Mouse (Mus musculus) MEL (cell line): ENCODE measurements around the gene Gcnt2. TPM values are rescaled to one million over a fixed set of nuclear protein-coding genes. Genes with fewer than 3 reads are reported as not detected.

ENCODE experiments used
- DNase-seq: peaks from one replicate; pipeline ENCODE4 v3.0.0; 2011; ENCODE audit warnings: low read depth, low spot score
- H3K27ac ChIP-seq: 2 replicates; pipeline ENCODE4 v1.5.1; 2012; ENCODE audit warnings: low read depth, mild to moderate bottlenecking, control low read depth, low read length, moderate library complexity; ENCODE audit not compliant: control insufficient read depth
- H3K27me3 ChIP-seq, 2 experiments: fragments of 150-350 bp in 1 of 2; sonication (generic) in 1 of 2; 2 replicates each; pipeline ENCODE4 v1.6.1; 2012; ENCODE audit warnings: low read length in 2 of 2, mild to moderate bottlenecking in 2 of 2, improper control_type of control experiment in 1 of 2, moderate library complexity in 1 of 2; ENCODE audit not compliant: insufficient read depth in 2 of 2, control insufficient read depth in 1 of 2
- H3K36me3 ChIP-seq, 2 experiments: 2 replicates each; pipeline ENCODE4 v1.6.1; 2012 to 2014; ENCODE audit warnings: low read length in 2 of 2, improper control_type of control experiment in 1 of 2, inconsistent platforms in 1 of 2, mild to moderate bottlenecking in 1 of 2; ENCODE audit not compliant: insufficient read depth in 2 of 2, control insufficient read depth in 1 of 2
- H3K4me1 ChIP-seq, 2 experiments: fragments of 150-350 bp in 1 of 2; sonication (generic) in 1 of 2; 2 replicates each; pipeline ENCODE4 v1.6.1; 2012; ENCODE audit warnings: low read length in 2 of 2, improper control_type of control experiment in 1 of 2, mild to moderate bottlenecking in 1 of 2; ENCODE audit not compliant: insufficient read depth in 2 of 2, control insufficient read depth in 1 of 2
- H3K4me3 ChIP-seq, 2 experiments: fragments of 150-350 bp in 1 of 2; sonication (generic) in 1 of 2; 2 replicates each; pipeline ENCODE4 v1.5.1; 2012; ENCODE audit warnings: low read depth in 2 of 2, low read length in 2 of 2, mild to moderate bottlenecking in 2 of 2, moderate library complexity in 2 of 2, control low read depth in 1 of 2, improper control_type of control experiment in 1 of 2; ENCODE audit not compliant: control insufficient read depth in 1 of 2, insufficient read depth in 1 of 2
- H3K79me2 ChIP-seq: 2 replicates; pipeline ENCODE4 v1.6.1; 2012; ENCODE audit warnings: mild to moderate bottlenecking, low read length, moderate library complexity; ENCODE audit not compliant: control insufficient read depth, poor library complexity, insufficient read depth
- H3K9ac ChIP-seq: 2 replicates; pipeline ENCODE4 v1.6.1; 2012; ENCODE audit warnings: low read depth, mild to moderate bottlenecking, control low read depth, low read length, moderate library complexity; ENCODE audit not compliant: control insufficient read depth, poor library complexity, severe bottlenecking
- H3K9me3 ChIP-seq: fragments of 150-350 bp; sonication (generic); replicated peaks from 2 replicates; pipeline ENCODE4 v1.6.1; 2012; ENCODE audit warnings: mild to moderate bottlenecking, low read length, improper control_type of control experiment, moderate library complexity; ENCODE audit not compliant: insufficient read depth
- BHLHE40 ChIP-seq: IDR thresholded peaks from 2 replicates; pipeline ENCODE4 v1.6.1; 2012; ENCODE audit warnings: low read depth, mild to moderate bottlenecking, inconsistent platforms, low read length, improper control_type of control experiment, borderline replicate concordance
- CTCF ChIP-seq, 3 experiments: IDR thresholded peaks in 2 of 3; conservative IDR thresholded peaks in 1 of 3; 2 replicates each; pipeline ENCODE4 v1.5.1; 2011 to 2012; ENCODE audit warnings: low read length in 3 of 3, low read depth in 2 of 3, mild to moderate bottlenecking in 2 of 3, improper control_type of control experiment in 1 of 3, inconsistent platforms in 1 of 3, mixed read lengths in 1 of 3, moderate library complexity in 1 of 3; ENCODE audit not compliant: control insufficient read depth in 1 of 3, insufficient read depth in 1 of 3, poor library complexity in 1 of 3, severe bottlenecking in 1 of 3
- E2F4 ChIP-seq: IDR thresholded peaks from 2 replicates; pipeline ENCODE4 v1.6.1; 2011; ENCODE audit warnings: low read depth, low read length, improper control_type of control experiment, borderline replicate concordance
- ELF1 ChIP-seq: IDR thresholded peaks from 2 replicates; pipeline ENCODE4 v1.6.1; 2014; ENCODE audit warnings: low read depth, mild to moderate bottlenecking, inconsistent platforms, low read length, improper control_type of control experiment, moderate library complexity
- EP300 ChIP-seq, 2 experiments: IDR thresholded peaks; 2 replicates each; pipeline ENCODE4 v1.6.1; 2011; ENCODE audit warnings: improper control_type of control experiment in 2 of 2, low read length in 2 of 2, low read depth in 1 of 2, mild to moderate bottlenecking in 1 of 2
- ETS1 ChIP-seq: IDR thresholded peaks from 2 replicates; pipeline ENCODE4 v1.6.1; 2012; ENCODE audit warnings: low read depth, mild to moderate bottlenecking, inconsistent platforms, low read length, improper control_type of control experiment, moderate library complexity
- HCFC1 ChIP-seq: IDR thresholded peaks from 2 replicates; pipeline ENCODE4 v1.6.1; 2012; ENCODE audit warnings: low read depth, mild to moderate bottlenecking, inconsistent platforms, low read length, improper control_type of control experiment, moderate library complexity
- MAFK ChIP-seq: IDR thresholded peaks from 2 replicates; pipeline ENCODE4 v1.6.1; 2011; ENCODE audit warnings: low read depth, mild to moderate bottlenecking, low read length, improper control_type of control experiment, borderline replicate concordance
- MYB ChIP-seq: IDR thresholded peaks from 2 replicates; pipeline ENCODE4 v1.6.1; 2011; ENCODE audit warnings: mild to moderate bottlenecking, low read depth, low read length, improper control_type of control experiment
- MYC ChIP-seq: IDR thresholded peaks from 2 replicates; pipeline ENCODE4 v1.6.1; 2011; ENCODE audit warnings: low read depth, mild to moderate bottlenecking, low read length, improper control_type of control experiment, moderate library complexity
- NELFE ChIP-seq: IDR thresholded peaks from 2 replicates; pipeline ENCODE4 v1.6.1; 2011; ENCODE audit warnings: low read depth, low read length, improper control_type of control experiment
- NRF1 ChIP-seq: IDR thresholded peaks from 2 replicates; pipeline ENCODE4 v1.6.1; 2014; ENCODE audit warnings: low read depth, mild to moderate bottlenecking, inconsistent platforms, low read length, improper control_type of control experiment, moderate library complexity; ENCODE audit not compliant: poor library complexity, insufficient read depth, severe bottlenecking
- POLR2AphosphoS2 ChIP-seq: IDR thresholded peaks from 2 replicates; pipeline ENCODE4 v1.6.1; 2011; ENCODE audit warnings: low read length, improper control_type of control experiment
- RAD21 ChIP-seq: IDR thresholded peaks from 2 replicates; pipeline ENCODE4 v1.6.1; 2011; ENCODE audit warnings: mild to moderate bottlenecking, low read depth, low read length, improper control_type of control experiment
- RCOR1 ChIP-seq: IDR thresholded peaks from 2 replicates; pipeline ENCODE4 v1.6.1; 2012; ENCODE audit warnings: low read depth, mild to moderate bottlenecking, inconsistent platforms, low read length, improper control_type of control experiment
- SIN3A ChIP-seq: IDR thresholded peaks from 2 replicates; pipeline ENCODE4 v1.6.1; 2012; ENCODE audit warnings: low read length, improper control_type of control experiment, inconsistent platforms
- TBP ChIP-seq: IDR thresholded peaks from 2 replicates; pipeline ENCODE4 v1.8.0; 2011; ENCODE audit warnings: low read depth, low read length, improper control_type of control experiment
- UBTF ChIP-seq: IDR thresholded peaks from 2 replicates; pipeline ENCODE4 v1.6.1; 2012; ENCODE audit warnings: low read depth, mild to moderate bottlenecking, inconsistent platforms, low read length, improper control_type of control experiment, moderate library complexity, borderline replicate concordance; ENCODE audit not compliant: insufficient read depth
- USF1 ChIP-seq: IDR thresholded peaks from 2 replicates; pipeline ENCODE4 v1.6.1; 2014; ENCODE audit warnings: low read depth, mild to moderate bottlenecking, inconsistent platforms, low read length, improper control_type of control experiment, moderate library complexity
- USF2 ChIP-seq, 2 experiments: IDR thresholded peaks; 2 replicates each; pipeline ENCODE4 v1.6.1; 2011 to 2012; ENCODE audit warnings: improper control_type of control experiment in 2 of 2, low read length in 2 of 2, borderline replicate concordance in 1 of 2, inconsistent platforms in 1 of 2, low read depth in 1 of 2, mild to moderate bottlenecking in 1 of 2; ENCODE audit not compliant: insufficient read depth in 1 of 2
- ZNF384 ChIP-seq: IDR thresholded peaks from 2 replicates; pipeline ENCODE4 v1.6.1; 2012; ENCODE audit warnings: low read depth, mild to moderate bottlenecking, inconsistent platforms, low read length, improper control_type of control experiment
- polyA plus RNA-seq, 2 experiments: library from polyadenylated mRNA; stranded (reverse) in 1 of 2; unstranded in 1 of 2; fragments of >175 nt in 1 of 2; fragments of >200 nt in 1 of 2; gene quantifications; 2 replicates each; pipeline versions ENCODE4 v1.2.1 to v1.2.4; 2012; ENCODE audit warnings: low replicate concordance in 2 of 2, low read depth in 1 of 2; ENCODE audit not compliant: insufficient read length in 2 of 2, insufficient read depth in 1 of 2, missing spikeins in 1 of 2
- total RNA-seq: library from RNA; depleted of rRNA; stranded (reverse); fragments of 300-350 nt; gene quantifications from 2 replicates; pipeline ENCODE4 v1.2.3, GENCODE M21; 2012; rRNA removed

The Gcnt2 gene
- total RNA-seq (0.04 TPM in 1 of 2 replicates, not detected in the other), polyA plus RNA-seq (under 1 TPM in 1 of 2 experiments, not detected in 1; 0.03 TPM)

- Histone ChIP-seq H3K9me3 (no peaks in the 10 kb centered on the region), H3K27me3 (no peaks in the 10 kb centered on the region), H3K79me2 (no peaks in the 10 kb centered on the region), H3K36me3 (no peaks in the 10 kb centered on the region; a peak in 1 of 4 replicates), H3K4me1 (0 out of 4 replicates have a peak, but pooled peaks cover 0 to 8% of the 10 kb centered on the region in 2 experiments), H3K27ac (no peak within 1 kb of the TSS), H3K9ac (no peak within 1 kb of the TSS), H3K4me3 (no peak within 1 kb of the TSS)
- no peak for DNase-seq
- TF ChIP-seq CTCF (IDR thresholded peaks at IDR 0.05 in 2 of 3, conservative IDR thresholded peaks at IDR 0.05 in 1 of 3; ENCODE audit: control insufficient read depth in 1 of 3, insufficient read depth in 1 of 3, low read depth in 2 of 3, low read length in 3 of 3, poor library complexity in 1 of 3, severe bottlenecking in 1 of 3): no peak
These were observed at the start of gene Gcnt2 for GRCm38 (mm10) chr13:40859652-40860399. Gene Gcnt2, plus strand, starts transcription at chr13:40859754.

GRCm38 (mm10) chr13:40820617-40821016, 38.9 kb upstream of the Gcnt2 start:
- no peak overlapping the region for H3K4me3 ChIP-seq
- TF ChIP-seq NELFE (no peak), RAD21 (peak; percentile 14), ZNF384 (no peak), CTCF (IDR thresholded peaks at IDR 0.05 in 2 of 3, conservative IDR thresholded peaks at IDR 0.05 in 1 of 3; ENCODE audit: control insufficient read depth in 1 of 3, insufficient read depth in 1 of 3, low read depth in 2 of 3, low read length in 3 of 3, poor library complexity in 1 of 3, severe bottlenecking in 1 of 3) (peak in 1 of 3 experiments; percentile 31; a peak in 1 of 6 replicates)
- TF ChIP-seq, all 39 proteins: peak for 2
- no peak overlapping the region for H3K9ac ChIP-seq
- H3K27me3 ChIP-seq: peaks cover 7 to 10% of the 10 kb centered on the region in 2 experiments
- no peaks in the 10 kb centered on the region for H3K4me1 ChIP-seq
- no peak overlapping the region for H3K27ac ChIP-seq
- H3K79me2 ChIP-seq: no peaks in the 10 kb centered on the region
- no peaks in the 10 kb centered on the region for H3K36me3 ChIP-seq
- DNase-seq: no peak
- no peaks in the 10 kb centered on the region for H3K9me3 ChIP-seq

- no peaks in the 10 kb centered on the region for H3K9me3 ChIP-seq
- H3K36me3 ChIP-seq: no peaks in the 10 kb centered on the region
- H3K79me2 ChIP-seq: no peaks in the 10 kb centered on the region
- no peak for TF ChIP-seq TBP
- no peak for TF ChIP-seq MYB
- TF ChIP-seq E2F4: no peak
- no peak for TF ChIP-seq MYC
- TF ChIP-seq ELF1: no peak
- TF ChIP-seq RCOR1: no peak
- no peak for TF ChIP-seq BHLHE40
- no peak for TF ChIP-seq ETS1
- no peak for TF ChIP-seq POLR2AphosphoS2
- TF ChIP-seq NRF1: no peak
- TF ChIP-seq RAD21: no peak
- TF ChIP-seq SIN3A: no peak
- TF ChIP-seq USF2 (IDR thresholded peaks at IDR 0.05; ENCODE audit: borderline replicate concordance in 1 of 2, insufficient read depth in 1 of 2, low read depth in 1 of 2, low read length in 2 of 2): no peak
- no peak for TF ChIP-seq USF1
- TF ChIP-seq HCFC1: no peak
- no peak for TF ChIP-seq EP300 (IDR thresholded peaks at IDR 0.05; ENCODE audit: low read depth in 1 of 2, low read length in 2 of 2)
- TF ChIP-seq MAFK: no peak
- no peak for TF ChIP-seq UBTF
- H3K4me3 ChIP-seq: no peak overlapping the region
- H3K27me3 ChIP-seq: peaks cover 6 to 10% of the 10 kb centered on the region in 2 experiments
- H3K4me1 ChIP-seq: no peaks in the 10 kb centered on the region
- no peak overlapping the region for H3K9ac ChIP-seq
- no peak for DNase-seq
- H3K27ac ChIP-seq: no peak overlapping the region
These were observed 37.6 kb upstream of the Gcnt2 start for GRCm38 (mm10) chr13:40821911-40822310.
